Mouse (Mus musculus) kidney, embryonic 14.5 days (tissue): ENCODE results near the gene Cpvl. TPM values are rescaled to one million over a fixed set of nuclear protein-coding genes. Genes with fewer than 3 reads are reported as not detected.

ENCODE experiments used
- ATAC-seq: fragments of 200-750 bp; cut with Nextera tagmentation; 2 replicates; pipeline ENCODE4 v1.8.0; 2017; ENCODE audit warnings: moderate number of reproducible peaks, mild to moderate bottlenecking, moderate TSS enrichment, moderate library complexity; ENCODE audit not compliant: low FRiP score, low TSS enrichment
- H3K27ac ChIP-seq: fragments of 300-500 bp; sonication (generic); 2 replicates; pipeline ENCODE4 v1.5.1; 2014; ENCODE audit warnings: low read depth, mild to moderate bottlenecking, low read length, moderate library complexity, mixed read lengths
- H3K27me3 ChIP-seq: fragments of 300-500 bp; sonication (generic); 2 replicates; pipeline ENCODE4 v1.6.1; 2014; ENCODE audit warnings: mild to moderate bottlenecking, low read length; ENCODE audit not compliant: control insufficient read depth, insufficient read depth
- H3K36me3 ChIP-seq: fragments of 300-500 bp; sonication (generic); 2 replicates; pipeline ENCODE4 v1.6.1; 2014; ENCODE audit warnings: low read length, mixed read lengths; ENCODE audit not compliant: control insufficient read depth, insufficient read depth
- H3K4me1 ChIP-seq: fragments of 300-500 bp; sonication (generic); 2 replicates; pipeline ENCODE4 v1.6.1; 2014; ENCODE audit warnings: low read length, mixed read lengths; ENCODE audit not compliant: control insufficient read depth, insufficient read depth
- H3K4me2 ChIP-seq: fragments of 300-500 bp; sonication (generic); replicated peaks from 2 replicates; pipeline ENCODE4 v1.6.1; 2014; ENCODE audit warnings: low read depth, mild to moderate bottlenecking, low read length
- H3K4me3 ChIP-seq: fragments of 300-500 bp; sonication (generic); 2 replicates; pipeline ENCODE4 v1.5.1; 2014; ENCODE audit warnings: mild to moderate bottlenecking, low read length
- H3K9ac ChIP-seq: fragments of 300-500 bp; sonication (generic); 2 replicates; pipeline ENCODE4 v1.6.1; 2014; ENCODE audit warnings: low read depth, mild to moderate bottlenecking, low read length, moderate library complexity
- H3K9me3 ChIP-seq: fragments of 300-500 bp; sonication (generic); 2 replicates; pipeline ENCODE4 v1.6.1; 2016; ENCODE audit warnings: low read length; ENCODE audit not compliant: control insufficient read depth
- WGBS: fragments of 180-500 bp; shearing (Covaris S2); extraction: QIAGEN DNeasy Blood & Tissue Kit; methylation state at CpG from one replicate; pipeline ENCODE4 v1.1.7; 2014; 5-methylcytosine and 5-hydroxymethylcytosine counted together
- polyA plus RNA-seq: library from polyadenylated mRNA; unstranded; fragments of >200 nt; fragmentation: Nextera tagmentation; extraction: Ambion mirVana; gene quantifications from 2 replicates; pipeline ENCODE4 v1.2.1, GENCODE M21; 2014

The Cpvl gene
- polyA plus RNA-seq, 1 experiment from 2014 or later: 0.32 TPM

- H3K9me3 ChIP-seq: no peaks in the 10 kb centered on the region
- H3K4me2 ChIP-seq: peak overlapping the region; percentile 41
- 4% methylated on average over 14 of the region's 14 CpGs for WGBS
- peak overlapping the region; percentile 67 for H3K27ac ChIP-seq
- no peaks in the 10 kb centered on the region for H3K36me3 ChIP-seq
- peak overlapping the region; percentile 9; the same call in 1 of the 2 replicates for H3K4me3 ChIP-seq
- peak overlapping the region; percentile 4; the same call in 1 of the 2 replicates for H3K9ac ChIP-seq
- peaks cover 38% of the 10 kb centered on the region for H3K4me1 ChIP-seq
- peak; percentile 68; the same call in 1 of the 2 replicates for ATAC-seq
- no peaks in the 10 kb centered on the region for H3K27me3 ChIP-seq
These were observed 97.8 kb downstream of the Cpvl start for GRCm38 (mm10) chr6:53880530-53881234.

- WGBS: 89% methylated on average over 8 of the region's 8 CpGs
- Histone ChIP-seq H3K27ac (no peak overlapping the region), H3K9ac (no peak overlapping the region), H3K4me2 (no peak overlapping the region), H3K9me3 (no peaks in the 10 kb centered on the region), H3K4me3 (no peak overlapping the region), H3K4me1 (peaks cover 37% of the 10 kb centered on the region), H3K36me3 (no peaks in the 10 kb centered on the region), H3K27me3 (no peaks in the 10 kb centered on the region)
- ATAC-seq: no peak
These were observed 98.9 kb downstream of the Cpvl start for GRCm38 (mm10) chr6:53879567-53879966.

GRCm38 (mm10) chr6:53874881-53875429, 103.5 kb downstream of the Cpvl start:
- Histone ChIP-seq H3K27ac (no peak overlapping the region), H3K4me3 (no peak overlapping the region), H3K4me2 (no peak overlapping the region), H3K9ac (no peak overlapping the region), H3K9me3 (no peaks in the 10 kb centered on the region), H3K4me1 (no peaks in the 10 kb centered on the region), H3K36me3 (no peaks in the 10 kb centered on the region), H3K27me3 (no peaks in the 10 kb centered on the region)
- no peak for ATAC-seq
- 87% methylated on average over 9 of the region's 9 CpGs for WGBS

GRCm38 (mm10) chr6:53871903-53872302, 106.6 kb downstream of the Cpvl start:
- H3K4me1 ChIP-seq: no peaks in the 10 kb centered on the region
- WGBS: 91% methylated on average over 6 of the region's 6 CpGs
- no peak for ATAC-seq
- H3K9ac ChIP-seq: no peak overlapping the region
- no peak overlapping the region for H3K27ac ChIP-seq
- H3K9me3 ChIP-seq: no peaks in the 10 kb centered on the region
- H3K36me3 ChIP-seq: no peaks in the 10 kb centered on the region
- H3K4me3 ChIP-seq: no peak overlapping the region
- H3K27me3 ChIP-seq: no peaks in the 10 kb centered on the region
- H3K4me2 ChIP-seq: no peak overlapping the region

GRCm38 (mm10) chr6:53863011-53863410, 115.5 kb downstream of the Cpvl start:
- Histone ChIP-seq H3K9ac (no peak overlapping the region), H3K9me3 (no peaks in the 10 kb centered on the region), H3K27ac (no peak overlapping the region), H3K27me3 (no peaks in the 10 kb centered on the region), H3K36me3 (no peaks in the 10 kb centered on the region), H3K4me3 (no peak overlapping the region), H3K4me2 (no peak overlapping the region), H3K4me1 (no peaks in the 10 kb centered on the region)
- WGBS: 35% methylated on average over 2 of the region's 2 CpGs
- no peak for ATAC-seq

- ATAC-seq: no peak
- Histone ChIP-seq H3K9ac (no peak overlapping the region), H3K27me3 (no peaks in the 10 kb centered on the region), H3K36me3 (no peaks in the 10 kb centered on the region), H3K4me2 (no peak overlapping the region), H3K27ac (no peak overlapping the region), H3K9me3 (no peaks in the 10 kb centered on the region), H3K4me1 (0 out of 2 replicates have a peak, but pooled peaks cover under 1% of the 10 kb centered on the region), H3K4me3 (no peak overlapping the region)
- 25% methylated on average over 1 of the region's 1 CpGs for WGBS
These were observed 119.4 kb downstream of the Cpvl start for GRCm38 (mm10) chr6:53859106-53859505.

GRCm38 (mm10) chr6:53857822-53858221, 120.6 kb downstream of the Cpvl start:
- WGBS: 82% methylated on average over 7 of the region's 7 CpGs
- Histone ChIP-seq H3K27ac (no peak overlapping the region), H3K27me3 (no peaks in the 10 kb centered on the region), H3K4me1 (peaks cover 4% of the 10 kb centered on the region; the same call in 1 of the 2 replicates), H3K9ac (no peak overlapping the region), H3K36me3 (no peaks in the 10 kb centered on the region), H3K9me3 (no peaks in the 10 kb centered on the region), H3K4me3 (no peak overlapping the region), H3K4me2 (no peak overlapping the region)
- no peak for ATAC-seq

- Histone ChIP-seq H3K36me3 (no peaks in the 10 kb centered on the region), H3K9me3 (no peaks in the 10 kb centered on the region), H3K4me3 (no peak overlapping the region), H3K4me2 (no peak overlapping the region), H3K4me1 (peaks cover 4% of the 10 kb centered on the region; the same call in 1 of the 2 replicates), H3K27me3 (no peaks in the 10 kb centered on the region), H3K9ac (no peak overlapping the region), H3K27ac (no peak overlapping the region)
- 90% methylated on average over 2 of the region's 2 CpGs for WGBS
- ATAC-seq: no peak
These were observed 121.7 kb downstream of the Cpvl start for GRCm38 (mm10) chr6:53856775-53857174.
